Mouse (Mus musculus) 3T3-L1 (cell line): Measurements from ENCODE around the gene Elp4.

Experiments
- DNase-seq: peaks from one replicate; pipeline ENCODE4 v3.0.0-alpha.2; 2015; ENCODE audit warnings: low read depth, low spot score

Gene Elp4

GRCm38 (mm10) chr2:105903896-105904756 lies at the start of gene Elp4, which contains the start of gene Immp1l:
Gene Elp4, minus strand, starts transcription at chr2:105904564.
Gene Immp1l, plus strand, starts transcription at chr2:105904638.
- DNase-seq = peak; percentile 99

- DNase-seq = no peak
Observed at GRCm38 (mm10) chr2:105953862-105954261, 49.5 kb upstream of the Elp4 start.

GRCm38 (mm10) chr2:105951350-105951940 lies 47.1 kb upstream of the Elp4 start:
- DNase-seq = no peak

- no peak for DNase-seq
Observed at GRCm38 (mm10) chr2:105950131-105950530, 45.8 kb upstream of the Elp4 start.

GRCm38 (mm10) chr2:105917623-105918346 lies 13.4 kb upstream of the Elp4 start:
- no peak for DNase-seq

- DNase-seq = peak; percentile 86
Observed at GRCm38 (mm10) chr2:105916671-105917070, 12.3 kb upstream of the Elp4 start.

GRCm38 (mm10) chr2:105913655-105914366 lies 9.4 kb upstream of the Elp4 start:
- DNase-seq = no peak

GRCm38 (mm10) chr2:105910611-105911010 lies 6.2 kb upstream of the Elp4 start:
- no peak for DNase-seq

- DNase-seq = peak; percentile 72
Observed at GRCm38 (mm10) chr2:105908351-105908750, 4.0 kb upstream of the Elp4 start.

GRCm38 (mm10) chr2:105904757-105905146 lies 388 bp upstream of the Elp4 start:
- no peak for DNase-seq

GRCm38 (mm10) chr2:105890816-105891215 lies 13.5 kb downstream of the Elp4 start:
- no peak for DNase-seq

- DNase-seq = no peak
Observed at GRCm38 (mm10) chr2:105873403-105873802, 31.0 kb downstream of the Elp4 start.

GRCm38 (mm10) chr2:105854740-105855139 lies 49.6 kb downstream of the Elp4 start:
- DNase-seq = no peak

- DNase-seq = no peak
Observed at GRCm38 (mm10) chr2:105852971-105853370, 51.4 kb downstream of the Elp4 start.

- no peak for DNase-seq
Observed at GRCm38 (mm10) chr2:105851714-105852293, 52.6 kb downstream of the Elp4 start.

- DNase-seq = no peak
Observed at GRCm38 (mm10) chr2:105843151-105843550, 61.2 kb downstream of the Elp4 start.

GRCm38 (mm10) chr2:105817965-105818364 lies 86.4 kb downstream of the Elp4 start:
- DNase-seq = no peak

- no peak for DNase-seq
Observed at GRCm38 (mm10) chr2:105815170-105815569, 89.2 kb downstream of the Elp4 start.

GRCm38 (mm10) chr2:105813041-105813440 lies 91.3 kb downstream of the Elp4 start:
- no peak for DNase-seq

- DNase-seq = no peak
Observed at GRCm38 (mm10) chr2:105810286-105810685, 94.1 kb downstream of the Elp4 start.

GRCm38 (mm10) chr2:105806571-105806970 lies 97.8 kb downstream of the Elp4 start:
- DNase-seq = no peak
